Mouse (Mus musculus): ENCODE measurements at regions not wholly inside any gene's neighbourhood (a gene's known extent, or its start where the extent isn't known, plus 50 kb on each side); places are given as distances from the start of the nearest gene placed in this dataset.
"Not testable (repeated sequence)": the region's sequence is repeated elsewhere in the genome, so short reads cannot be mapped to it uniquely, and the experiment has no call there.

GRCm38 (mm10) chr15:91971846-91972245, 79.1 kb upstream of the Cntn1 start:
- Histone ChIP-seq H3K9ac (ENCODE audit: low read length) (no peak overlapping the region), H3K36me3 (ENCODE audit: control insufficient read depth, insufficient read depth, low read length) (no peaks in the 10 kb centered on the region), H3K4me1 (replicated peaks; ENCODE audit: control insufficient read depth, insufficient read depth, low read length) (no peaks in the 10 kb centered on the region), H3K9me3 (ENCODE audit: control insufficient read depth, low read length) (no peaks in the 10 kb centered on the region), H3K4me3 (ENCODE audit: low read depth, low read length) (no peak overlapping the region), H3K27ac (ENCODE audit: low read depth) (no peak overlapping the region), H3K4me2 (ENCODE audit: low read length) (no peak overlapping the region), H3K27me3 (replicated peaks; ENCODE audit: control insufficient read depth, insufficient read depth, low read length) (no peaks in the 10 kb centered on the region)
- WGBS, result 41% methylated on average over 5 of the region's 5 CpGs
- DNase-seq (ENCODE audit: low spot score) (no peak), ATAC-seq (replicated peaks; ENCODE audit: low FRiP score, low TSS enrichment, low read depth) (no peak)

- Histone ChIP-seq H3K4me3 (ENCODE audit: low read depth, low read length) (no peak overlapping the region), H3K27me3 (replicated peaks; ENCODE audit: control insufficient read depth, insufficient read depth, low read length) (no peaks in the 10 kb centered on the region), H3K36me3 (ENCODE audit: control insufficient read depth, insufficient read depth, low read length) (no peaks in the 10 kb centered on the region), H3K4me1 (replicated peaks; ENCODE audit: control insufficient read depth, insufficient read depth, low read length) (no peaks in the 10 kb centered on the region), H3K9me3 (ENCODE audit: control insufficient read depth, low read length) (no peaks in the 10 kb centered on the region), H3K4me2 (ENCODE audit: low read length) (no peak overlapping the region), H3K27ac (ENCODE audit: low read depth) (no peak overlapping the region), H3K9ac (ENCODE audit: low read length) (no peak overlapping the region)
- ATAC-seq (replicated peaks; ENCODE audit: low FRiP score, low TSS enrichment, low read depth) (no peak), DNase-seq (ENCODE audit: low spot score) (no peak)
- WGBS, result 47% methylated on average over 2 of the region's 2 CpGs
Measured at GRCm38 (mm10) chr15:91975606-91976005, 75.4 kb upstream of the Cntn1 start.

GRCm38 (mm10) chr15:91983186-91983585, 67.8 kb upstream of the Cntn1 start:
- H3K27ac ChIP-seq (ENCODE audit: low read depth); H3K27me3 ChIP-seq (replicated peaks; ENCODE audit: control insufficient read depth, insufficient read depth, low read length); ATAC-seq (replicated peaks; ENCODE audit: low FRiP score, low TSS enrichment, low read depth); H3K4me2 ChIP-seq (ENCODE audit: low read length); H3K9ac ChIP-seq (ENCODE audit: low read length); H3K4me3 ChIP-seq (ENCODE audit: low read depth, low read length); H3K4me1 ChIP-seq (replicated peaks; ENCODE audit: control insufficient read depth, insufficient read depth, low read length); H3K9me3 ChIP-seq (ENCODE audit: control insufficient read depth, low read length); H3K36me3 ChIP-seq (ENCODE audit: control insufficient read depth, insufficient read depth, low read length); DNase-seq (ENCODE audit: low spot score): not testable (repeated sequence)
- 96% methylated on average over 15 of the region's 15 CpGs for WGBS

- 77% methylated on average over 6 of the region's 6 CpGs for WGBS
- no peaks in the 10 kb centered on the region for H3K4me1 ChIP-seq (replicated peaks; ENCODE audit: control insufficient read depth, insufficient read depth, low read length)
- H3K4me3 ChIP-seq (ENCODE audit: low read depth, low read length), result no peak overlapping the region
- no peak overlapping the region for H3K4me2 ChIP-seq (ENCODE audit: low read length)
- H3K27me3 ChIP-seq (replicated peaks; ENCODE audit: control insufficient read depth, insufficient read depth, low read length), result no peaks in the 10 kb centered on the region
- H3K9me3 ChIP-seq (ENCODE audit: control insufficient read depth, low read length), result no peaks in the 10 kb centered on the region
- H3K27ac ChIP-seq (ENCODE audit: low read depth), result no peak overlapping the region
- H3K36me3 ChIP-seq (ENCODE audit: control insufficient read depth, insufficient read depth, low read length), result no peaks in the 10 kb centered on the region
- ATAC-seq (replicated peaks; ENCODE audit: low FRiP score, low TSS enrichment, low read depth) (no peak), DNase-seq (ENCODE audit: low spot score) (no peak)
- H3K9ac ChIP-seq (ENCODE audit: low read length), result no peak overlapping the region
Measured at GRCm38 (mm10) chr15:92000086-92000485, 50.9 kb upstream of the Cntn1 start.

Data from intestine, embryonic 14.5 days (tissue).